Mouse (Mus musculus) frontal cortex, postnatal 36 days (tissue): ENCODE results near the gene Usp22.
"Not testable (repeated sequence)": the region's sequence is repeated elsewhere in the genome, so short reads cannot be mapped to it uniquely, and the experiment has no call there.

Experiments used
- DNase-seq, 2 experiments: peaks; one replicate each; pipeline ENCODE4 v3.0.0; 2022; ENCODE audit warnings: low spot score in 2 of 2

Usp22 gene

GRCm38 (mm10) chr11:61143564-61144469 lies 31.0 kb downstream of the Usp22 start:
- DNase-seq, result no peak

GRCm38 (mm10) chr11:61142941-61143530 lies 31.8 kb downstream of the Usp22 start:
- no peak for DNase-seq

GRCm38 (mm10) chr11:61142262-61142661 lies 32.6 kb downstream of the Usp22 start:
- no peak for DNase-seq

GRCm38 (mm10) chr11:61141693-61142092 lies 33.2 kb downstream of the Usp22 start:
- DNase-seq, result no peak

GRCm38 (mm10) chr11:61132943-61133342 lies 41.9 kb downstream of the Usp22 start:
- DNase-seq, result no peak

- DNase-seq, result not testable (repeated sequence)
Observed at GRCm38 (mm10) chr11:61130646-61131045, 44.2 kb downstream of the Usp22 start.

- DNase-seq, result no peak
Observed at GRCm38 (mm10) chr11:61129305-61129704, 45.5 kb downstream of the Usp22 start.

GRCm38 (mm10) chr11:61127421-61128055 lies 47.3 kb downstream of the Usp22 start:
- DNase-seq, result no peak

GRCm38 (mm10) chr11:61126606-61127355 lies 48.1 kb downstream of the Usp22 start, which contains the start of gene Tnfrsf13b:
TSS of gene Tnfrsf13b (plus strand) at chr11:61126755.
- no peak for DNase-seq

- DNase-seq, result no peak
Observed at GRCm38 (mm10) chr11:61125970-61126369, 48.9 kb downstream of the Usp22 start.

GRCm38 (mm10) chr11:61123886-61124285 lies 51.0 kb downstream of the Usp22 start:
- no peak for DNase-seq

- DNase-seq, result no peak
Observed at GRCm38 (mm10) chr11:61122769-61123288, 52.0 kb downstream of the Usp22 start.

- DNase-seq, result no peak
Observed at GRCm38 (mm10) chr11:61122283-61122768, 52.5 kb downstream of the Usp22 start.

GRCm38 (mm10) chr11:61119996-61120583 lies 54.8 kb downstream of the Usp22 start:
- DNase-seq, result no peak

- DNase-seq, result no peak
Observed at GRCm38 (mm10) chr11:61116226-61116625, 58.6 kb downstream of the Usp22 start.

- no peak for DNase-seq
Observed at GRCm38 (mm10) chr11:61112323-61112995, 62.4 kb downstream of the Usp22 start.

GRCm38 (mm10) chr11:61111472-61111871 lies 63.4 kb downstream of the Usp22 start:
- DNase-seq, result no peak

GRCm38 (mm10) chr11:61110928-61111327 lies 63.9 kb downstream of the Usp22 start:
- DNase-seq, result no peak

- DNase-seq, result no peak
Observed at GRCm38 (mm10) chr11:61110113-61110512, 64.7 kb downstream of the Usp22 start.

- no peak for DNase-seq
Observed at GRCm38 (mm10) chr11:61109707-61110106, 65.1 kb downstream of the Usp22 start.
